8 mouse cellular contexts compared by ENCODE assay signal in genomic region chr5:142400181-142400883, GRCm38 (mm10). TPM values are rescaled to one million over a fixed set of nuclear protein-coding genes. Genes with fewer than 3 reads are reported as not detected.
DNase-seq lines count a peak whose midpoint lies in the region; ATAC-seq and TF ChIP-seq lines count a peak whose summit lies in the region.

No protein-coding gene starts in this region.

- H3K9ac ChIP-seq in heart, embryonic 16.5 days (ENCODE audit: low read length), result peak overlapping the region; percentile 97
- peak overlapping the region; percentile 18; the same call in 1 of the 2 replicates for H3K9ac ChIP-seq in limb, embryonic 15.5 days
- H3K9ac ChIP-seq in neural tube, embryonic 12.5 days, result peak overlapping the region; percentile 95

- no peak for DNase-seq in layer of hippocampus, adult 2 months (ENCODE audit: low spot score in 2 of 2)
- no peak for DNase-seq in layer of hippocampus, postnatal 25 days (ENCODE audit: extremely low spot score in 1 of 2, low spot score in 1 of 2)
- no peak for DNase-seq in gastrocnemius, postnatal 10 days
- DNase-seq in spleen, postnatal 4 days (ENCODE audit: low spot score in 2 of 2), result no peak

- peaks cover 9% of the 10 kb centered on the region for H3K4me1 ChIP-seq in cortical plate, adult 2 months (ENCODE audit: control insufficient read depth, insufficient read depth, low read length)
- peaks cover 31% of the 10 kb centered on the region for H3K4me1 ChIP-seq in heart, embryonic 16.5 days (ENCODE audit: control insufficient read depth, insufficient read depth, low read length)
- H3K4me1 ChIP-seq in limb, embryonic 15.5 days, result peaks cover 47% of the 10 kb centered on the region
- H3K4me1 ChIP-seq in neural tube, embryonic 12.5 days, result peaks cover 43% of the 10 kb centered on the region

- no peaks in the 10 kb centered on the region for H3K27me3 ChIP-seq in heart, embryonic 16.5 days (ENCODE audit: control insufficient read depth, insufficient read depth, low read length)
- no peaks in the 10 kb centered on the region for H3K27me3 ChIP-seq in limb, embryonic 15.5 days
- no peaks in the 10 kb centered on the region for H3K27me3 ChIP-seq in neural tube, embryonic 12.5 days (replicated peaks)

- 17% methylated on average over 17 of the region's 17 CpGs for WGBS in heart, embryonic 16.5 days
- 25% methylated on average over 17 of the region's 17 CpGs for WGBS in limb, embryonic 15.5 days
- WGBS in neural tube, embryonic 12.5 days, result 27% methylated on average over 17 of the region's 17 CpGs

- no peaks in the 10 kb centered on the region for H3K9me3 ChIP-seq in heart, embryonic 16.5 days (replicated peaks; ENCODE audit: control insufficient read depth, low read length)
- H3K9me3 ChIP-seq in limb, embryonic 15.5 days, result no peaks in the 10 kb centered on the region
- H3K9me3 ChIP-seq in neural tube, embryonic 12.5 days, result no peaks in the 10 kb centered on the region

- peak overlapping the region; percentile 86 for H3K4me2 ChIP-seq in heart, embryonic 16.5 days (ENCODE audit: low read depth, low read length)
- peak overlapping the region; percentile 79 for H3K4me2 ChIP-seq in limb, embryonic 15.5 days
- H3K4me2 ChIP-seq in neural tube, embryonic 12.5 days (replicated peaks), result peak overlapping the region; percentile 97

- no peak for TF ChIP-seq POLR2A in cortical plate, adult 2 months (IDR thresholded peaks at IDR 0.05; ENCODE audit: extremely low read depth, insufficient read depth, low read length)

- no peaks in the 10 kb centered on the region for H3K36me3 ChIP-seq in heart, embryonic 16.5 days (ENCODE audit: control insufficient read depth, insufficient read depth)
- H3K36me3 ChIP-seq in limb, embryonic 15.5 days, result 0 out of 2 replicates have a peak, but pooled peaks cover under 1% of the 10 kb centered on the region
- 0 out of 2 replicates have a peak, but pooled peaks cover under 1% of the 10 kb centered on the region for H3K36me3 ChIP-seq in neural tube, embryonic 12.5 days

- H3K4me3 ChIP-seq in layer of hippocampus, adult 2 months, result peak overlapping the region; percentile 89
- peak overlapping the region; percentile 92 for H3K4me3 ChIP-seq in cortical plate, adult 2 months (ENCODE audit: insufficient read depth, low read length)
- H3K4me3 ChIP-seq in heart, embryonic 16.5 days (ENCODE audit: low read length), result peak overlapping the region; percentile 99
- peak overlapping the region; percentile 99 for H3K4me3 ChIP-seq in limb, embryonic 15.5 days
- peak overlapping the region; percentile 96 for H3K4me3 ChIP-seq in neural tube, embryonic 12.5 days

- peak overlapping the region; percentile 89; the same call in 1 of the 2 replicates for H3K27ac ChIP-seq in layer of hippocampus, adult 2 months
- H3K27ac ChIP-seq in cortical plate, adult 2 months (ENCODE audit: insufficient read depth, low read length), result no peak overlapping the region
- no peak overlapping the region for H3K27ac ChIP-seq in heart, embryonic 16.5 days (ENCODE audit: low read length)
- H3K27ac ChIP-seq in limb, embryonic 15.5 days, result peak overlapping the region; percentile 90; the same call in 1 of the 2 replicates
- no peak overlapping the region for H3K27ac ChIP-seq in neural tube, embryonic 12.5 days

- no peak for ATAC-seq in heart, embryonic 16.5 days (replicated peaks; ENCODE audit: extremely low read depth, insufficient read depth, low FRiP score)
- no peak for ATAC-seq in limb, embryonic 15.5 days (ENCODE audit: insufficient number of reproducible peaks, low FRiP score, low TSS enrichment, low read depth)
- no peak for ATAC-seq in neural tube, embryonic 12.5 days (ENCODE audit: low FRiP score, low read depth)

- no peak for TF ChIP-seq CTCF in layer of hippocampus, adult 2 months (conservative IDR thresholded peaks at IDR 0.05)
- no peak for TF ChIP-seq CTCF in cortical plate, adult 2 months (IDR thresholded peaks at IDR 0.05; ENCODE audit: extremely low read depth, insufficient read depth, low read length)

RNA-seq across cellular contexts. Expression of gene Foxk1, which starts 1.0 kb away (rescaled TPM):
- 10 to 100 TPM; 53.0 to 60.3 TPM for total RNA-seq in layer of hippocampus, adult 2 months (2021)
- total RNA-seq in layer of hippocampus, postnatal 25 days (2021), result 10 to 100 TPM; 40.6 to 45.7 TPM
- 19.4 and 21.1 TPM in 2 replicates for polyA plus RNA-seq in cortical plate, adult 2 months (2012; rRNA removed)
- polyA plus RNA-seq in heart, embryonic 16.5 days (2015; fragmentation: Nextera tagmentation; extraction: Ambion mirVana), result 2.5 and 4.7 TPM in 2 replicates
- polyA plus RNA-seq in limb, embryonic 15.5 days (2015; fragmentation: Nextera tagmentation; extraction: Ambion mirVana), result 4.4 and 5.3 TPM in 2 replicates
- polyA plus RNA-seq in neural tube, embryonic 12.5 days (2016; fragmentation: Nextera tagmentation; extraction: Ambion mirVana), result 6.2 and 7.2 TPM in 2 replicates
- total RNA-seq in gastrocnemius, postnatal 10 days (2021), result 10 to 100 TPM; 17.5 to 19.1 TPM

Comparison
In these comparisons a context has a peak if more than half of its experiments do, and no peak if none do; other contexts are left out.
1. H3K27ac ChIP-seq: peak in layer of hippocampus, adult 2 months (single experiment) and limb, embryonic 15.5 days (single experiment); none in cortical plate, adult 2 months (single experiment), heart, embryonic 16.5 days (single experiment) and neural tube, embryonic 12.5 days (single experiment).
2. H3K9ac ChIP-seq: peak in every context shown above with its lines; median percentile 97 in heart, embryonic 16.5 days; 95 in neural tube, embryonic 12.5 days; 18 in limb, embryonic 15.5 days.
3. Peak in every context shown above with its lines, with median percentiles within 50 percentile points of each other: H3K4me3 ChIP-seq and H3K4me2 ChIP-seq.